In genomic region chr11:5037146-5037854, GRCm38 (mm10) we compare ENCODE assay signal across 14 mouse cellular contexts. TPM values are rescaled to one million over a fixed set of nuclear protein-coding genes. Genes with fewer than 3 reads are reported as not detected.
A peak's percentile ranks its signal among the peaks of the same experiment; 100 is the strongest.
DNase-seq lines count a peak whose midpoint lies in the region; ATAC-seq lines count a peak whose summit lies in the region.
"Had no signal": no experiment of that assay in that cellular context is flagged by ENCODE, and none has a peak within 500 bp of the region (broad histone marks: within the 10 kb centered on the region; RNA-seq: fewer than 3 reads in every experiment).

No protein-coding gene starts in this region.

- no peak overlapping the region for H3K4me2 ChIP-seq in heart, embryonic 12.5 days
- H3K4me2 ChIP-seq: limb, embryonic 12.5 days; lung, embryonic 14.5 days; midbrain, embryonic 12.5 days; neural tube, embryonic 13.5 days had no signal

- peaks cover 22% of the 10 kb centered on the region for H3K4me1 ChIP-seq in heart, embryonic 12.5 days (replicated peaks)
- peaks cover 18% of the 10 kb centered on the region for H3K4me1 ChIP-seq in heart, embryonic 10.5 days
- no peaks in the 10 kb centered on the region for H3K4me1 ChIP-seq in forebrain, embryonic 10.5 days
- H3K4me1 ChIP-seq: midbrain, embryonic 12.5 days; neural tube, embryonic 13.5 days had no signal

- no peak overlapping the region for H3K4me3 ChIP-seq in heart, embryonic 12.5 days
- H3K4me3 ChIP-seq in heart, embryonic 10.5 days, result no peak overlapping the region
- H3K4me3 ChIP-seq in forebrain, embryonic 10.5 days, result no peak overlapping the region
- H3K4me3 ChIP-seq: limb, embryonic 12.5 days; midbrain, embryonic 12.5 days; neural tube, embryonic 13.5 days had no signal

- 80% methylated on average over 8 of the region's 8 CpGs for WGBS in heart, embryonic 12.5 days
- WGBS in heart, embryonic 10.5 days, result 83% methylated on average over 8 of the region's 8 CpGs
- WGBS in forebrain, embryonic 10.5 days, result 90% methylated on average over 8 of the region's 8 CpGs

- no peak for ATAC-seq in heart, embryonic 12.5 days (ENCODE audit: insufficient number of reproducible peaks, low FRiP score)
- no peak for ATAC-seq in granulocyte monocyte progenitor cell, adult 5-6 weeks (replicated peaks; ENCODE audit: poor library complexity, severe bottlenecking)
- ATAC-seq: Patski had no signal

- H3K9ac ChIP-seq in heart, embryonic 12.5 days, result 0 out of 2 replicates have a peak overlapping the region, but pooled peaks have one; percentile 18
- H3K9ac ChIP-seq: limb, embryonic 12.5 days; lung, embryonic 14.5 days; midbrain, embryonic 12.5 days; neural tube, embryonic 13.5 days had no signal

- H3K36me3 ChIP-seq in heart, embryonic 12.5 days, result peaks cover 97% of the 10 kb centered on the region
- H3K36me3 ChIP-seq in heart, embryonic 10.5 days, result peaks cover 96% of the 10 kb centered on the region
- peaks cover 99% of the 10 kb centered on the region for H3K36me3 ChIP-seq in forebrain, embryonic 10.5 days (replicated peaks)

- H3K9me3 ChIP-seq in heart, embryonic 12.5 days (replicated peaks), result no peaks in the 10 kb centered on the region
- H3K9me3 ChIP-seq in heart, embryonic 10.5 days, result no peaks in the 10 kb centered on the region
- H3K9me3 ChIP-seq in forebrain, embryonic 10.5 days, result no peaks in the 10 kb centered on the region
- H3K9me3 ChIP-seq: limb, embryonic 12.5 days; midbrain, embryonic 12.5 days; neural tube, embryonic 13.5 days had no signal

- no peaks in the 10 kb centered on the region for H3K27me3 ChIP-seq in heart, embryonic 12.5 days (replicated peaks)
- H3K27me3 ChIP-seq in heart, embryonic 10.5 days (ENCODE audit: insufficient read depth, poor library complexity, severe bottlenecking), result no peaks in the 10 kb centered on the region
- H3K27me3 ChIP-seq in forebrain, embryonic 10.5 days (ENCODE audit: poor library complexity, severe bottlenecking), result no peaks in the 10 kb centered on the region
- H3K27me3 ChIP-seq: limb, embryonic 12.5 days; midbrain, embryonic 12.5 days; neural tube, embryonic 13.5 days; Patski had no signal

- no peak for DNase-seq in heart, embryonic 10.5 days (ENCODE audit: low spot score)
- peak; percentile 66 for DNase-seq in MN1 (ENCODE audit: low spot score)
- DNase-seq in adrenal gland, postnatal 36 days, result peak; percentile 80 to 82
- DNase-seq in gastrocnemius, postnatal 10 days, result peak; percentile 46
- no peak for DNase-seq in forebrain, embryonic 10.5 days (ENCODE audit: extremely low spot score, low spot score)
- no peak for DNase-seq in layer of hippocampus, adult 11-12 months (ENCODE audit: low spot score)
- DNase-seq: lung, embryonic 14.5 days had no signal

- no peak overlapping the region for H3K27ac ChIP-seq in heart, embryonic 12.5 days (ENCODE audit: poor library complexity, severe bottlenecking)
- H3K27ac ChIP-seq in heart, embryonic 10.5 days, result no peak overlapping the region
- H3K27ac ChIP-seq in forebrain, embryonic 10.5 days, result no peak overlapping the region
- H3K27ac ChIP-seq: limb, embryonic 12.5 days; midbrain, embryonic 12.5 days; neural tube, embryonic 13.5 days had no signal

RNA-seq across cellular contexts. Expression of gene Rasl10a, which starts 20.6 kb away (rescaled TPM):
- 0.70 and 1.0 TPM in 2 replicates for polyA plus RNA-seq in heart, embryonic 12.5 days (2016; fragmentation: Nextera tagmentation; extraction: Ambion mirVana)
- polyA plus RNA-seq in heart, embryonic 10.5 days (2016; fragmentation: Nextera tagmentation; extraction: Ambion mirVana), result 1.1 and 1.4 TPM in 2 replicates
- total RNA-seq in adrenal gland, postnatal 36 days (2021), result under 1 TPM in 1 of 2 experiments, not detected in 1; 0.56 TPM
- total RNA-seq in gastrocnemius, postnatal 10 days (2021), result under 1 TPM; 0.42 to 0.56 TPM
- not detected in 2 replicates for total RNA-seq in granulocyte monocyte progenitor cell, adult 5-6 weeks (2014; fragmentation: Nextera tagmentation)
- total RNA-seq in granulocyte monocyte progenitor cell, adult 5-6 weeks (2017), result not detected in 2 replicates
- 0.60 and 0.77 TPM in 2 replicates for polyA plus RNA-seq in forebrain, embryonic 10.5 days (2016; fragmentation: Nextera tagmentation; extraction: Ambion mirVana)
- total RNA-seq: hematopoietic stem cell, adult 5-6 weeks had no signal

RNA-seq across cellular contexts. Expression of gene Gas2l1, which starts 27.8 kb away (rescaled TPM):
- 31.6 and 35.8 TPM in 2 replicates for polyA plus RNA-seq in heart, embryonic 12.5 days (2016; fragmentation: Nextera tagmentation; extraction: Ambion mirVana)
- polyA plus RNA-seq in heart, embryonic 10.5 days (2016; fragmentation: Nextera tagmentation; extraction: Ambion mirVana), result 27.0 and 34.4 TPM in 2 replicates
- total RNA-seq in adrenal gland, postnatal 36 days (2021), result 10 to 100 TPM; 41.4 to 50.8 TPM
- 10 to 100 TPM; 12.9 to 15.5 TPM for total RNA-seq in gastrocnemius, postnatal 10 days (2021)
- 1.0 TPM in 1 of 2 replicates, not detected in the other for total RNA-seq in granulocyte monocyte progenitor cell, adult 5-6 weeks (2014; fragmentation: Nextera tagmentation)
- 1.2 and 1.3 TPM in 2 replicates for total RNA-seq in granulocyte monocyte progenitor cell, adult 5-6 weeks (2017)
- 20.0 and 20.9 TPM in 2 replicates for polyA plus RNA-seq in forebrain, embryonic 10.5 days (2016; fragmentation: Nextera tagmentation; extraction: Ambion mirVana)

RNA-seq across cellular contexts. Expression of gene Ap1b1, which starts 50.7 kb away (rescaled TPM):
- 51.4 and 56.4 TPM in 2 replicates for polyA plus RNA-seq in heart, embryonic 12.5 days (2016; fragmentation: Nextera tagmentation; extraction: Ambion mirVana)
- polyA plus RNA-seq in heart, embryonic 10.5 days (2016; fragmentation: Nextera tagmentation; extraction: Ambion mirVana), result 55.7 and 62.6 TPM in 2 replicates
- 10 to 100 TPM; 59.6 to 59.7 TPM for total RNA-seq in adrenal gland, postnatal 36 days (2021)
- 10 to 100 TPM; 40.5 to 49.5 TPM for total RNA-seq in gastrocnemius, postnatal 10 days (2021)
- 44.9 and 46.4 TPM in 2 replicates for total RNA-seq in granulocyte monocyte progenitor cell, adult 5-6 weeks (2014; fragmentation: Nextera tagmentation)
- 23.4 and 35.8 TPM in 2 replicates for total RNA-seq in granulocyte monocyte progenitor cell, adult 5-6 weeks (2017)
- polyA plus RNA-seq in forebrain, embryonic 10.5 days (2016; fragmentation: Nextera tagmentation; extraction: Ambion mirVana), result 61.5 and 64.3 TPM in 2 replicates

Comparison
In these comparisons a context has a peak if more than half of its experiments do, and no peak if none do; other contexts are left out.
1. DNase-seq: peak in MN1 (single experiment), adrenal gland, postnatal 36 days (2 of 2) and gastrocnemius, postnatal 10 days (single experiment); none in heart, embryonic 10.5 days (single experiment), forebrain, embryonic 10.5 days (single experiment) and layer of hippocampus, adult 11-12 months (single experiment).
2. RNA of gene Gas2l1, which starts 27.8 kb away (total RNA-seq): 41.4 to 50.8 TPM in adrenal gland, postnatal 36 days and 12.9 to 15.5 TPM in gastrocnemius, postnatal 10 days; 1.0 to 1.3 TPM in granulocyte monocyte progenitor cell, adult 5-6 weeks; every median in the first group is over 4 times any median in the second.